Mouse (Mus musculus): ENCODE results near the gene Hist2h3b.

- TF ChIP-seq GATA1 (IDR thresholded peaks at IDR 0.05; ENCODE audit: low read length) (no peak), TAL1 (IDR thresholded peaks at IDR 0.05; ENCODE audit: low read length) (no peak)
These were observed 37.3 kb upstream of the Hist2h3b start for GRCm38 (mm10) chr3:96230910-96231757.
